Comparison of ENCODE assay signal across 15 mouse cellular contexts in the genomic region with DNA sequence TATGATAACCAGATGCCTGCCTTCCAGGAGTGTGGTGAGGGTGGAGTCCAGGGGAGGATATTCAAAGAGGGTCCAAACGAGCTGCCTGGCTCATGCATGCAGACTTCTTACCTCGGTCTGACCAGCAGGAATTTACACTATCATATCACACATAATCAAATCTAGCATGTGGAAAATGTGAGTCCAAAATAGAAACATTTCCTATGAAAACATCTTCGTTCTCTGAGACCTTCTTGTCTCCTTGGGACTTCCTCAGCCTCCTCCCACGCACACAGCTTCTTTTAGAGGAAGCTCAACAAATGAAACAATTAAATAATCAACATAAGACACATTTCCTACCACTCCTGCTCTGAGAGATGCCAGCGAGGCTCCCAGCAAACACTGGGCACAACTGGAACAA. TPM values are rescaled to one million over a fixed set of nuclear protein-coding genes. Genes with fewer than 3 reads are reported as not detected.
A peak's percentile ranks its signal among the peaks of the same experiment; 100 is the strongest.
DNase-seq lines count a peak whose midpoint lies in the region; ATAC-seq and TF ChIP-seq lines count a peak whose summit lies in the region.
"Had no signal": no experiment of that assay in that cellular context is flagged by ENCODE, and none has a peak within 500 bp of the region (broad histone marks: within the 10 kb centered on the region; RNA-seq: fewer than 3 reads in every experiment).

No protein-coding gene starts in this region.

- no peaks in the 10 kb centered on the region; the same call in 1 of the 2 replicates for H3K9me3 ChIP-seq in kidney, postnatal 0 days (replicated peaks; ENCODE audit: low read length)
- H3K9me3 ChIP-seq in hindbrain, embryonic 13.5 days = no peaks in the 10 kb centered on the region
- no peaks in the 10 kb centered on the region for H3K9me3 ChIP-seq in forebrain, embryonic 11.5 days (ENCODE audit: control insufficient read depth, low read length)
- H3K9me3 ChIP-seq: hindbrain, embryonic 10.5 days; limb, embryonic 13.5 days; neural tube, embryonic 12.5 days had no signal

- no peak for ATAC-seq in kidney, postnatal 0 days (replicated peaks; ENCODE audit: low FRiP score, low read depth)
- no peak for ATAC-seq in hindbrain, embryonic 13.5 days (ENCODE audit: low FRiP score)
- no peak for ATAC-seq in forebrain, embryonic 11.5 days (replicated peaks; ENCODE audit: low FRiP score)
- ATAC-seq: forebrain, postnatal 0 days had no signal

- intact Hi-C loops in heart, postnatal 25 days (cut with DNase I) = no loop called here

- no peaks in the 10 kb centered on the region; the same call in 1 of the 2 replicates for H3K4me1 ChIP-seq in kidney, postnatal 0 days (replicated peaks; ENCODE audit: insufficient read depth, low read length)
- H3K4me1 ChIP-seq in hindbrain, embryonic 13.5 days (replicated peaks) = no peaks in the 10 kb centered on the region
- no peaks in the 10 kb centered on the region for H3K4me1 ChIP-seq in forebrain, embryonic 11.5 days (replicated peaks; ENCODE audit: control insufficient read depth, insufficient read depth, low read length)
- H3K4me1 ChIP-seq: hindbrain, embryonic 10.5 days; neural tube, embryonic 12.5 days had no signal

- no peak overlapping the region for H3K4me3 ChIP-seq in kidney, postnatal 0 days (replicated peaks; ENCODE audit: low read depth, low read length)
- H3K4me3 ChIP-seq in hindbrain, embryonic 13.5 days = no peak overlapping the region
- H3K4me3 ChIP-seq in forebrain, embryonic 11.5 days (ENCODE audit: low read depth, low read length) = no peak overlapping the region
- H3K4me3 ChIP-seq: hindbrain, embryonic 10.5 days; limb, embryonic 13.5 days; neural tube, embryonic 12.5 days had no signal

- no peaks in the 10 kb centered on the region; the same call in 1 of the 2 replicates for H3K36me3 ChIP-seq in kidney, postnatal 0 days (ENCODE audit: insufficient read depth, low read length)
- H3K36me3 ChIP-seq in hindbrain, embryonic 13.5 days = peaks cover 4% of the 10 kb centered on the region
- H3K36me3 ChIP-seq in forebrain, embryonic 11.5 days (ENCODE audit: control insufficient read depth, insufficient read depth, low read length) = no peaks in the 10 kb centered on the region
- H3K36me3 ChIP-seq: limb, embryonic 13.5 days had no signal

- no peaks in the 10 kb centered on the region for H3K27me3 ChIP-seq in kidney, postnatal 0 days (ENCODE audit: insufficient read depth, low read length)
- no peaks in the 10 kb centered on the region for H3K27me3 ChIP-seq in hindbrain, embryonic 13.5 days
- no peaks in the 10 kb centered on the region for H3K27me3 ChIP-seq in forebrain, embryonic 11.5 days (ENCODE audit: control insufficient read depth, insufficient read depth, low read length)
- H3K27me3 ChIP-seq: limb, embryonic 13.5 days; neural tube, embryonic 12.5 days had no signal

- TF ChIP-seq CTCF in kidney, postnatal 0 days (IDR thresholded peaks at IDR 0.05; ENCODE audit: low read depth) = no peak

- WGBS in kidney, postnatal 0 days = 34% methylated on average over 5 of the region's 5 CpGs
- WGBS in hindbrain, embryonic 13.5 days = 82% methylated on average over 5 of the region's 5 CpGs
- WGBS in forebrain, embryonic 11.5 days = 78% methylated on average over 5 of the region's 5 CpGs

- DNase-seq in heart, adult 18-20 months = peak; percentile 33 to 52
- no peak for DNase-seq in heart, postnatal 25 days (ENCODE audit: low spot score)
- peak; percentile 21 for DNase-seq in CD4-positive helper T cell, adult 2 months (ENCODE audit: low read depth, low spot score)
- peak; percentile 63 for DNase-seq in heart, adult 8-10 months (ENCODE audit: low spot score)
- peak; percentile 34 for DNase-seq in kidney, postnatal 0 days (ENCODE audit: low spot score)
- DNase-seq in spleen, adult 12 weeks (ENCODE audit: low spot score) = no peak
- DNase-seq in forebrain, embryonic 11.5 days (ENCODE audit: low spot score) = no peak
- DNase-seq: forebrain, postnatal 0 days had no signal

- H3K4me2 ChIP-seq in kidney, postnatal 0 days (ENCODE audit: low read length) = no peak overlapping the region
- no peak overlapping the region for H3K4me2 ChIP-seq in hindbrain, embryonic 13.5 days
- no peak overlapping the region for H3K4me2 ChIP-seq in forebrain, embryonic 11.5 days (ENCODE audit: low read depth, low read length, severe bottlenecking)
- H3K4me2 ChIP-seq: limb, embryonic 13.5 days; neural tube, embryonic 12.5 days had no signal

- H3K27ac ChIP-seq in kidney, postnatal 0 days = no peak overlapping the region
- no peak overlapping the region for H3K27ac ChIP-seq in hindbrain, embryonic 13.5 days
- no peak overlapping the region for H3K27ac ChIP-seq in forebrain, embryonic 11.5 days (ENCODE audit: low read depth, low read length)
- H3K27ac ChIP-seq: hindbrain, embryonic 10.5 days; limb, embryonic 13.5 days; neural tube, embryonic 12.5 days; stomach, postnatal 0 days had no signal

- no peak overlapping the region for H3K9ac ChIP-seq in kidney, postnatal 0 days (ENCODE audit: low read depth, low read length)
- H3K9ac ChIP-seq in hindbrain, embryonic 13.5 days = no peak overlapping the region
- no peak overlapping the region for H3K9ac ChIP-seq in forebrain, embryonic 11.5 days (ENCODE audit: low read length)
- H3K9ac ChIP-seq: forebrain, postnatal 0 days; limb, embryonic 13.5 days; neural tube, embryonic 12.5 days had no signal

RNA-seq across cellular contexts. Expression of a gene that starts 21.4 kb away (rescaled TPM):
- not detected for total RNA-seq in heart, adult 18-20 months (2021)
- not detected for total RNA-seq in heart, postnatal 25 days (2021)
- not detected for total RNA-seq in heart, adult 8-10 months (2022)
- polyA plus RNA-seq in kidney, postnatal 0 days (2015; fragmentation: Nextera tagmentation; extraction: Ambion mirVana) = not detected in 2 replicates
- not detected in 2 replicates for polyA plus RNA-seq in hindbrain, embryonic 13.5 days (2015; fragmentation: Nextera tagmentation; extraction: Ambion mirVana)
- not detected in 2 replicates for polyA plus RNA-seq in forebrain, embryonic 11.5 days (2014; fragmentation: Nextera tagmentation; extraction: Ambion mirVana)
- total RNA-seq: forebrain, postnatal 0 days; layer of hippocampus, adult 18-20 months; megakaryocyte-erythroid progenitor cell, adult 5-6 weeks had no signal
- polyA plus RNA-seq: forebrain, postnatal 0 days; hindbrain, embryonic 10.5 days; limb, embryonic 13.5 days; neural tube, embryonic 12.5 days; stomach, postnatal 0 days had no signal

RNA-seq across cellular contexts. Expression of a gene that starts 30.5 kb away (rescaled TPM):
- total RNA-seq in heart, adult 18-20 months (2021) = 1 to 10 TPM; 3.8 to 4.9 TPM
- total RNA-seq in heart, postnatal 25 days (2021) = 1 to 10 TPM; 5.6 to 5.9 TPM
- 1 to 10 TPM; 4.2 to 5.1 (median 4.5) TPM for total RNA-seq in heart, adult 8-10 months (2022)
- 4.1 and 5.2 TPM in 2 replicates for polyA plus RNA-seq in kidney, postnatal 0 days (2015; fragmentation: Nextera tagmentation; extraction: Ambion mirVana)
- polyA plus RNA-seq in hindbrain, embryonic 13.5 days (2015; fragmentation: Nextera tagmentation; extraction: Ambion mirVana) = 5.4 and 5.7 TPM in 2 replicates
- polyA plus RNA-seq in forebrain, embryonic 11.5 days (2014; fragmentation: Nextera tagmentation; extraction: Ambion mirVana) = 9.6 and 10.4 TPM in 2 replicates

RNA-seq across cellular contexts. Expression of a gene that starts 30.5 kb away (rescaled TPM):
- total RNA-seq in heart, adult 18-20 months (2021) = 10 to 100 TPM; 37.3 to 39.6 TPM
- total RNA-seq in heart, postnatal 25 days (2021) = 10 to 100 TPM; 35.8 to 41.1 TPM
- total RNA-seq in heart, adult 8-10 months (2022) = 10 to 100 TPM; 34.6 to 39.3 (median 37.5) TPM
- polyA plus RNA-seq in kidney, postnatal 0 days (2015; fragmentation: Nextera tagmentation; extraction: Ambion mirVana) = 6.5 and 6.7 TPM in 2 replicates
- 8.0 and 8.8 TPM in 2 replicates for polyA plus RNA-seq in hindbrain, embryonic 13.5 days (2015; fragmentation: Nextera tagmentation; extraction: Ambion mirVana)
- 6.1 and 8.0 TPM in 2 replicates for polyA plus RNA-seq in forebrain, embryonic 11.5 days (2014; fragmentation: Nextera tagmentation; extraction: Ambion mirVana)

RNA-seq across cellular contexts. Expression of a gene that starts 40.9 kb away (rescaled TPM):
- under 1 TPM; 0.65 to 0.80 TPM for total RNA-seq in heart, adult 18-20 months (2021)
- total RNA-seq in heart, postnatal 25 days (2021) = under 1 TPM; 0.21 to 0.36 TPM
- 1 to 10 TPM; 1.1 TPM for total RNA-seq in heart, adult 8-10 months (2022)
- polyA plus RNA-seq in kidney, postnatal 0 days (2015; fragmentation: Nextera tagmentation; extraction: Ambion mirVana) = 0.22 and 0.32 TPM in 2 replicates
- 0.09 and 0.30 TPM in 2 replicates for polyA plus RNA-seq in hindbrain, embryonic 13.5 days (2015; fragmentation: Nextera tagmentation; extraction: Ambion mirVana)
- not detected in 2 replicates for polyA plus RNA-seq in forebrain, embryonic 11.5 days (2014; fragmentation: Nextera tagmentation; extraction: Ambion mirVana)
- total RNA-seq: forebrain, postnatal 0 days; megakaryocyte-erythroid progenitor cell, adult 5-6 weeks had no signal
- polyA plus RNA-seq: forebrain, postnatal 0 days; hindbrain, embryonic 10.5 days; limb, embryonic 13.5 days had no signal

Comparison
In these comparisons a context has a peak if more than half of its experiments do, and no peak if none do; other contexts are left out.
1. DNase-seq: peak in heart, adult 18-20 months (2 of 2), CD4-positive helper T cell, adult 2 months (single experiment), heart, adult 8-10 months (single experiment) and kidney, postnatal 0 days (single experiment); none in heart, postnatal 25 days (single experiment), spleen, adult 12 weeks (single experiment) and forebrain, embryonic 11.5 days (single experiment).